Mouse (Mus musculus): ENCODE data around the gene Klrb1a. TPM values are rescaled to one million over a fixed set of nuclear protein-coding genes. Genes with fewer than 3 reads are reported as not detected.

Klrb1a gene
- total and polyA plus RNA-seq, 2 experiments from 2014 or later: not detected

GRCm38 (mm10) chr6:128624425-128624824 is 1.1 kb upstream of the Klrb1a start:
- 86% methylated on average over 4 of the region's 4 CpGs for WGBS
- ATAC-seq (0 out of 2 replicates have a peak, but pooled peaks have one; percentile 16), DNase-seq (no peak)
- Histone ChIP-seq H3K9ac (no peak overlapping the region), H3K4me2 (ENCODE audit: low read depth) (no peak overlapping the region), H3K4me1 (ENCODE audit: insufficient read depth) (no peaks in the 10 kb centered on the region), H3K4me3 (ENCODE audit: low read depth, low read length) (no peak overlapping the region), H3K9me3 (ENCODE audit: low read length) (no peaks in the 10 kb centered on the region), H3K27me3 (ENCODE audit: insufficient read depth, low read length) (no peaks in the 10 kb centered on the region), H3K36me3 (ENCODE audit: insufficient read depth) (no peaks in the 10 kb centered on the region), H3K27ac (ENCODE audit: low read depth, low read length) (no peak overlapping the region)
- no peak for TF ChIP-seq CTCF (IDR thresholded peaks at IDR 0.05; ENCODE audit: low read depth)

- H3K36me3 ChIP-seq (ENCODE audit: insufficient read depth): no peaks in the 10 kb centered on the region
- no peak overlapping the region for H3K4me3 ChIP-seq (ENCODE audit: low read depth, low read length)
- 55% methylated on average over 2 of the region's 2 CpGs for WGBS
- no peaks in the 10 kb centered on the region for H3K9me3 ChIP-seq (ENCODE audit: low read length)
- ATAC-seq: no peak
- H3K27me3 ChIP-seq (ENCODE audit: insufficient read depth, low read length): no peaks in the 10 kb centered on the region
- H3K27ac ChIP-seq (ENCODE audit: low read depth, low read length): no peak overlapping the region
- TF ChIP-seq CTCF (IDR thresholded peaks at IDR 0.05; ENCODE audit: low read depth): no peak
- H3K4me2 ChIP-seq (ENCODE audit: low read depth): no peak overlapping the region
- no peaks in the 10 kb centered on the region for H3K4me1 ChIP-seq (ENCODE audit: insufficient read depth)
- H3K9ac ChIP-seq: no peak overlapping the region
- no peak for DNase-seq
Measured at GRCm38 (mm10) chr6:128622733-128623132, 600 bp downstream of the Klrb1a start.

- Histone ChIP-seq H3K4me1 (ENCODE audit: insufficient read depth) (no peaks in the 10 kb centered on the region), H3K9me3 (ENCODE audit: low read length) (no peaks in the 10 kb centered on the region), H3K27ac (ENCODE audit: low read depth, low read length) (no peak overlapping the region), H3K9ac (no peak overlapping the region), H3K36me3 (ENCODE audit: insufficient read depth) (no peaks in the 10 kb centered on the region), H3K27me3 (ENCODE audit: insufficient read depth, low read length) (no peaks in the 10 kb centered on the region), H3K4me2 (ENCODE audit: low read depth) (no peak overlapping the region), H3K4me3 (ENCODE audit: low read depth, low read length) (no peak overlapping the region)
- ATAC-seq (no peak), DNase-seq (no peak)
- no peak for TF ChIP-seq CTCF (IDR thresholded peaks at IDR 0.05; ENCODE audit: low read depth)
- 82% methylated on average over 9 of the region's 9 CpGs for WGBS
Measured at GRCm38 (mm10) chr6:128606350-128606749, 17.0 kb downstream of the Klrb1a start.

GRCm38 (mm10) chr6:128604512-128604911 is 18.8 kb downstream of the Klrb1a start:
- Histone ChIP-seq H3K4me3 (ENCODE audit: low read depth, low read length) (no peak overlapping the region), H3K4me1 (ENCODE audit: insufficient read depth) (no peaks in the 10 kb centered on the region), H3K4me2 (ENCODE audit: low read depth) (no peak overlapping the region), H3K9me3 (ENCODE audit: low read length) (no peaks in the 10 kb centered on the region), H3K9ac (no peak overlapping the region), H3K27me3 (ENCODE audit: insufficient read depth, low read length) (no peaks in the 10 kb centered on the region), H3K36me3 (ENCODE audit: insufficient read depth) (no peaks in the 10 kb centered on the region), H3K27ac (ENCODE audit: low read depth, low read length) (no peak overlapping the region)
- WGBS: 46% methylated on average over 5 of the region's 5 CpGs
- DNase-seq (peak; percentile 58), ATAC-seq (peak; percentile 38; the same call in 1 of the 2 replicates)
- peak; percentile 77 for TF ChIP-seq CTCF (IDR thresholded peaks at IDR 0.05; ENCODE audit: low read depth)

- Histone ChIP-seq H3K4me2 (ENCODE audit: low read depth) (peak overlapping the region; percentile 34), H3K9me3 (ENCODE audit: low read length) (no peaks in the 10 kb centered on the region), H3K27me3 (ENCODE audit: insufficient read depth, low read length) (no peaks in the 10 kb centered on the region), H3K27ac (ENCODE audit: low read depth, low read length) (no peak overlapping the region), H3K4me3 (ENCODE audit: low read depth, low read length) (0 out of 2 replicates have a peak overlapping the region, but pooled peaks have one; percentile 7), H3K36me3 (ENCODE audit: insufficient read depth) (no peaks in the 10 kb centered on the region), H3K4me1 (ENCODE audit: insufficient read depth) (no peaks in the 10 kb centered on the region), H3K9ac (no peak overlapping the region)
- peak; percentile 43 for DNase-seq
- peak; percentile 88 for ATAC-seq
- no peak for TF ChIP-seq CTCF (IDR thresholded peaks at IDR 0.05; ENCODE audit: low read depth)
- 43% methylated on average over 10 of the region's 10 CpGs for WGBS
Measured at GRCm38 (mm10) chr6:128602463-128603201, 20.7 kb downstream of the Klrb1a start.

GRCm38 (mm10) chr6:128602026-128602425 is 21.3 kb downstream of the Klrb1a start:
- H3K4me1 ChIP-seq (ENCODE audit: insufficient read depth): 0 out of 2 replicates have a peak, but pooled peaks cover 2% of the 10 kb centered on the region
- ATAC-seq: no peak
- no peaks in the 10 kb centered on the region for H3K36me3 ChIP-seq (ENCODE audit: insufficient read depth)
- H3K4me2 ChIP-seq (ENCODE audit: low read depth): peak overlapping the region; percentile 34
- no peak for DNase-seq
- no peak overlapping the region for H3K27ac ChIP-seq (ENCODE audit: low read depth, low read length)
- H3K4me3 ChIP-seq (ENCODE audit: low read depth, low read length): 0 out of 2 replicates have a peak overlapping the region, but pooled peaks have one; percentile 7
- no peak overlapping the region for H3K9ac ChIP-seq
- H3K27me3 ChIP-seq (ENCODE audit: insufficient read depth, low read length): no peaks in the 10 kb centered on the region
- H3K9me3 ChIP-seq (ENCODE audit: low read length): no peaks in the 10 kb centered on the region
- no peak for TF ChIP-seq CTCF (IDR thresholded peaks at IDR 0.05; ENCODE audit: low read depth)
- WGBS: 26% methylated on average over 3 of the region's 3 CpGs

- Histone ChIP-seq H3K36me3 (ENCODE audit: insufficient read depth) (no peaks in the 10 kb centered on the region), H3K27ac (ENCODE audit: low read depth, low read length) (no peak overlapping the region), H3K4me1 (ENCODE audit: insufficient read depth) (0 out of 2 replicates have a peak, but pooled peaks cover 3% of the 10 kb centered on the region), H3K27me3 (ENCODE audit: insufficient read depth, low read length) (no peaks in the 10 kb centered on the region), H3K9ac (no peak overlapping the region), H3K9me3 (ENCODE audit: low read length) (no peaks in the 10 kb centered on the region), H3K4me2 (ENCODE audit: low read depth) (no peak overlapping the region), H3K4me3 (ENCODE audit: low read depth, low read length) (no peak overlapping the region)
- DNase-seq (no peak), ATAC-seq (no peak)
- WGBS: 64% methylated on average over 4 of the region's 4 CpGs
- peak; percentile 47; the same call in 1 of the 2 replicates for TF ChIP-seq CTCF (IDR thresholded peaks at IDR 0.05; ENCODE audit: low read depth)
Measured at GRCm38 (mm10) chr6:128599555-128599954, 23.8 kb downstream of the Klrb1a start.
